Mouse (Mus musculus) embryonic facial prominence, embryonic 13.5 days (tissue): Measurements from ENCODE around the gene Tmeff2. TPM values are rescaled to one million over a fixed set of nuclear protein-coding genes. Genes with fewer than 3 reads are reported as not detected.

Source experiments
- ATAC-seq: fragments of 200-750 bp; cut with Nextera tagmentation; 2 replicates; pipeline ENCODE4 v1.8.0; 2017; ENCODE audit warnings: low read depth; ENCODE audit not compliant: insufficient number of reproducible peaks, insufficient read depth, low FRiP score, low TSS enrichment
- H3K27ac ChIP-seq: fragments of 300-500 bp; sonication (generic); 2 replicates; pipeline ENCODE4 v1.5.1; 2015; ENCODE audit warnings: moderate library complexity, mild to moderate bottlenecking, inconsistent platforms
- H3K27me3 ChIP-seq: fragments of 300-500 bp; sonication (generic); 2 replicates; pipeline ENCODE4 v1.6.1; 2015; ENCODE audit warnings: mild to moderate bottlenecking, inconsistent platforms
- H3K36me3 ChIP-seq: fragments of 300-500 bp; sonication (generic); 2 replicates; pipeline ENCODE4 v1.6.1; 2015; ENCODE audit warnings: mild to moderate bottlenecking, inconsistent platforms
- H3K4me1 ChIP-seq: fragments of 300-500 bp; sonication (generic); 2 replicates; pipeline ENCODE4 v1.6.1; 2015; ENCODE audit warnings: inconsistent platforms
- H3K4me2 ChIP-seq: fragments of 300-500 bp; sonication (generic); 2 replicates; pipeline ENCODE4 v1.6.1; 2015; ENCODE audit warnings: moderate library complexity, mild to moderate bottlenecking, inconsistent platforms
- H3K4me3 ChIP-seq: fragments of 300-500 bp; sonication (generic); 2 replicates; pipeline ENCODE4 v1.5.1; 2015; ENCODE audit warnings: mild to moderate bottlenecking, inconsistent platforms
- H3K9ac ChIP-seq: fragments of 300-500 bp; sonication (generic); 2 replicates; pipeline ENCODE4 v1.6.1; 2015; ENCODE audit warnings: mild to moderate bottlenecking, inconsistent platforms
- H3K9me3 ChIP-seq: fragments of 300-500 bp; sonication (generic); 2 replicates; pipeline ENCODE4 v1.6.1; 2016; ENCODE audit warnings: inconsistent platforms
- WGBS: fragments of 180-500 bp; shearing (Covaris S2); methylation state at CpG from one replicate; pipeline ENCODE4 v1.1.7; 2015; ENCODE audit warnings: mixed read lengths; 5-methylcytosine and 5-hydroxymethylcytosine counted together
- polyA plus RNA-seq: library from polyadenylated mRNA; unstranded; fragments of >200 nt; fragmentation: Nextera tagmentation; extraction: Ambion mirVana; gene quantifications from 2 replicates; pipeline ENCODE4 v1.2.1, GENCODE M21; 2015

Gene Tmeff2
- polyA plus RNA-seq, 1 experiment from 2014 or later = 6.2 TPM

DNA sequence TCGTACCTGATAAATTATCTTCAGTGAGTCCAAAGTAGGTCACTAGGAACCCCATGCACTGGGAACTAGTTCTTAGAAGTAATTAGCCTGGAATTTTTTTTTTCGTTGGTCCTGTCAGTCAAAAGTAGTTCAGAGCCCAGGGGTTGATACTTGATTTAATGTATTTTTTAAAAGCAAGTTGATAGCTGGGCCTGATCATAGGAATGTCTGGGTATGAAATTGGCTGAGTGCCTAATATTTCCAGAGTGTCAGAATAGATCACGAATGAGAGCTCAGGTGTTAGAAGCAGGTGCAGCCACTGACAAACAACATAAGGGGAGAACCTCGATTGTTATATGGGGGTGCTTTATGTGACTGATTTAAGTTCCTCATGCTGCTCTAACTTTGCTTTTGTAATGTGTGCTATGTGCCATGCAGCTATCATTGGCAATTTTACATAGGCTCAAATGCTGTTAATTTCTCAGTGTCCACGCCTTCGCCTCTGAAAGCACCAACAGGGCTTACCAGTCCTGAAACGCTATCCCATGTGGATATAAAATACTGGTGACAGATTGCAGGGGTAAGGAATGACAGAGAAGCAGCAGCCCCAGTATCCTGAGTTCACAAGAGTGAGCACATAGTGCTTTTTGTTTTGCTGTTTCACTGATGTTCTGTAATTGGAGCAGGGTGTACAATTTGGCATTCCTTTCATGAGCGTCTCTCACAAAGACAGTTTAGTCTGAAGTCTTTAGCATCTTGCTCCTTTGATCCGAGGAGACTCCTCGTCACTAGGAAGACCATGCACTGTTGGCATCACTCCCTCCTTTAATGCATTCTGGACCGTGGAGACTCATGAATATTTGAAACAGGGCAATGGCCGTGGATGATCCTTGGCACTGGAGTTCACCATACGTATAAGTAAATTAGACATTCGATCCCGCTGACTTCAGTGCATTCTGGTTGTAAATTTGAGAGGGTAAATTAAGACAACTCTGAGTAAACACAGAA lies 175.6 kb downstream of the Tmeff2 start:
- WGBS = 36% methylated on average over 15 of the region's 15 CpGs
- H3K9ac ChIP-seq = no peak overlapping the region
- no peaks in the 10 kb centered on the region for H3K9me3 ChIP-seq
- H3K4me3 ChIP-seq = no peak overlapping the region
- no peak for ATAC-seq
- peaks cover 7% of the 10 kb centered on the region; the same call in 1 of the 2 replicates for H3K4me1 ChIP-seq
- H3K27me3 ChIP-seq = no peaks in the 10 kb centered on the region
- no peak overlapping the region for H3K27ac ChIP-seq
- no peaks in the 10 kb centered on the region for H3K36me3 ChIP-seq
- 0 out of 2 replicates have a peak overlapping the region, but pooled peaks have one; percentile 16 for H3K4me2 ChIP-seq

DNA sequence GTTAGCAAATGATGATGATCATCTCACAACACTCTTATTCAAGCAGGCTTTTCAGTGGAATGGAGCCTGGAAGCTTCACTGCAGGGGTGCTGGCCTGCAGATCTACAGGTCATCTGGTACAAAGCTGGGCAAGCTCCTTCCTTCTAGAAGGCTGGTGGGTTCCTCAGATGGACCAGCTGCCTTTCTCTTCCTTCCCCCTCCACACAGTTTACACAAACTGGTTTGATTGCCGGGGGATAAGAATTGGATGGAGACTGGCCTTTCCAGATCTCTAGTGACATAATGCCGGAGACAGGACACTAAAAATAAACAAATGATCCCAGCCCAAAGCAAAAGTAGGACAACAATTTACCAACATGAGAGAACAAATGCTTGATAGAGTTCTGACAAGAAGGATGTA lies 188.5 kb downstream of the Tmeff2 start:
- no peaks in the 10 kb centered on the region for H3K4me1 ChIP-seq
- no peaks in the 10 kb centered on the region for H3K27me3 ChIP-seq
- no peaks in the 10 kb centered on the region for H3K36me3 ChIP-seq
- no peaks in the 10 kb centered on the region for H3K9me3 ChIP-seq
- no peak overlapping the region for H3K27ac ChIP-seq
- ATAC-seq = no peak
- no peak overlapping the region for H3K4me2 ChIP-seq
- no peak overlapping the region for H3K9ac ChIP-seq
- H3K4me3 ChIP-seq = no peak overlapping the region
- WGBS = 73% methylated on average over 2 of the region's 2 CpGs

DNA sequence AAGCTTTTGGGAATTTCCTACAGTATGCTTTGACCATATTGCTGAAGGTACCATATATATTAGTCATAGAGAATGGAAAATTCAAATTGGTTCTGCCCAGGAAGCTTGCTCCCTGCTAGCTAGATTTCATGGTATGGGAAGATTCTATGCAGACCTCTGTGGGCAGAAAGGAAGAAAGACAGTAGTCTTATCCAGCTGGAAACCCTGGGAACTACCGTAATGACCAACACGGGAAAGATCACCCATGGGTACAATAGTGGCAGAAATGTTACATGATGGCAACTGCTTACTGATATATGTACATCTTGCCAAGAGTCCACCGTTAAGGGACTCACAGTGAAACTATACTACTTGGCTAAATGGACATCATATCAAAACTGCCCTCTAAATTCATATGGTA lies 189.4 kb downstream of the Tmeff2 start:
- H3K9me3 ChIP-seq = no peaks in the 10 kb centered on the region
- no peak overlapping the region for H3K4me2 ChIP-seq
- no peaks in the 10 kb centered on the region for H3K36me3 ChIP-seq
- WGBS = 93% methylated on average over 3 of the region's 3 CpGs
- no peaks in the 10 kb centered on the region for H3K4me1 ChIP-seq
- no peak overlapping the region for H3K27ac ChIP-seq
- no peak overlapping the region for H3K4me3 ChIP-seq
- H3K9ac ChIP-seq = no peak overlapping the region
- no peak for ATAC-seq
- H3K27me3 ChIP-seq = no peaks in the 10 kb centered on the region

DNA sequence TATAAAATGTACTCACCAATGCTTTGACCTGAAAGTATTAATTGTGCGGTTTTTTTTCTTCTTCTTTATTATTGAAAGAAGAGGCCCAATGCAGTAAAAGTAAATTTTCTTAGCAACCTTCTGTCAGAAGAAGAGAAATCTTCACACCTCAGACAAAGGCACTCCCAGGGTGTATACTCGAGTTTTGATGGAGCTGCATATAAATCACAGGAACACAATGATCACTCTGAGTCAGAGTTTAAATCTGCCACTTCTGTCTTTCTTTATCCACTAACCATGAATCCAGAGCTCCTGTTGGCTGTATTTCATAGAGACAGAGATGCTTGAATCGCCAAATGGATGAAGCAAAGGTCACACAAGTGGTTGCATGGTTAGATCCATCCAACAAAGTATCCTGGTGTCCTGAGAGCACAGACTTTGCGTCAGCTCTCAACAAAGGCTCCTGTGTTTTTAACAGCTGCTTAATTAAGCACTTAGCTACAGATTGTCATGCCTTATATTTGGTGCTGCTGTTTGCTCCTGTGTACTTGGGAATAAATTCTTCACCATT lies 189.8 kb downstream of the Tmeff2 start:
- Histone ChIP-seq H3K27me3 (no peaks in the 10 kb centered on the region), H3K36me3 (no peaks in the 10 kb centered on the region), H3K4me3 (no peak overlapping the region), H3K9me3 (no peaks in the 10 kb centered on the region), H3K4me2 (no peak overlapping the region), H3K9ac (no peak overlapping the region), H3K27ac (no peak overlapping the region), H3K4me1 (no peaks in the 10 kb centered on the region)
- no peak for ATAC-seq
- 61% methylated on average over 4 of the region's 4 CpGs for WGBS

DNA sequence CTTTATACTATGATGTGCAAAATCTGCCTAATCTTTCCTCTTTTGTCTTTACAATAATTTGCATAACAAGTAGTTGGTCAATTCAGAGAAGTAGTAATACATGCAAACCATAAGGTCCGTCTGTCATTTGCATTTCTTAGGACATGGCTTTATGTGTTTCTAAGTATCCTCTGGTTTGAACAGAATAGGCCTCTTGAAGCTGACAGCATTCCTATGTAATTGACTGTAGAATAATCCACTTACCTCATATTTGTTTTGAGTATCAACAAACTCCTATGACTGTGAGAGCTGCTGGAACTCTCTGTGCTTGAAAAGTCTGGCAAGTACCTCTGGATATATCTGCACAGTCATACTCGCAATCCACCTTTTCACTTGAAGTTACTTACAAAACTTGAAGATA lies 194.3 kb downstream of the Tmeff2 start:
- Histone ChIP-seq H3K4me1 (no peaks in the 10 kb centered on the region), H3K27me3 (no peaks in the 10 kb centered on the region), H3K4me3 (no peak overlapping the region), H3K27ac (no peak overlapping the region), H3K9ac (no peak overlapping the region), H3K9me3 (no peaks in the 10 kb centered on the region), H3K36me3 (no peaks in the 10 kb centered on the region), H3K4me2 (no peak overlapping the region)
- ATAC-seq = no peak
- WGBS = 72% methylated on average over 2 of the region's 2 CpGs

DNA sequence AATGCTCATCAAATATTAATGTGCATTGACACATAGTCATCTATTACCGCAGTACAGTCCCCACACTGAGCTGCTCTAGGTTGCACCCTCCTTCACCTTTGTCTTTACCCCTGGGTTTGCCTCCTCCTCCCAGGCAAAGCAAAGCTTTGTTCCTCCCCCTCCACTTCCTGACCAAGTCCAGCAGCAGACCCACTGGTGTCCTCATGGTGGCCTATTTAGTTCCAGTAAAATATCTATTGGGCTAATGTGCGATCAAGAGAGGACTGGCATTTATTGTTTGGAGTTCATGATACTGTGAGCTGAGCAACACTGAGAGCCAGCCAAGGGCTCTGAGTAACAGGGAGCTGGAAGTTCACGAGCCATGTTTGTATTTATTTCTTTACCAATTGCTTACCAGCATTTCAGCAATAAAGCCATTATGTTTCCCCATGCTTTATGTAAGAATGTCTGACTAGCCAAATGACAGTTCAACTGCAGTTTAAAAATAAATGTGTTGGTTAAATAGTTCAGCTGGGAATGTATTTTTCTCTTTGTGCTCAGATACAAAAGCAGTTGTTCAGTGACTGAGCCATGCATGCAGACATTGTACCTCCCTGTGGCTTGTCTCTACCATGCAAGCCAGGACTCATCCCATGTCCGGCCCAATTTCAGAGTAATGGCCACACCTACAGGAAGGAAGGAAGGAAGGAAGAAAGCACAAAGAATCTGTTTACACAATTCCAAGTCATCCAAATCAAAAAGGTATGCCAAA lies 196.6 kb downstream of the Tmeff2 start:
- 69% methylated on average over 4 of the region's 4 CpGs for WGBS
- Histone ChIP-seq H3K4me2 (no peak overlapping the region), H3K4me1 (no peaks in the 10 kb centered on the region), H3K4me3 (no peak overlapping the region), H3K36me3 (no peaks in the 10 kb centered on the region), H3K27ac (no peak overlapping the region), H3K27me3 (no peaks in the 10 kb centered on the region), H3K9me3 (no peaks in the 10 kb centered on the region), H3K9ac (no peak overlapping the region)
- no peak for ATAC-seq

DNA sequence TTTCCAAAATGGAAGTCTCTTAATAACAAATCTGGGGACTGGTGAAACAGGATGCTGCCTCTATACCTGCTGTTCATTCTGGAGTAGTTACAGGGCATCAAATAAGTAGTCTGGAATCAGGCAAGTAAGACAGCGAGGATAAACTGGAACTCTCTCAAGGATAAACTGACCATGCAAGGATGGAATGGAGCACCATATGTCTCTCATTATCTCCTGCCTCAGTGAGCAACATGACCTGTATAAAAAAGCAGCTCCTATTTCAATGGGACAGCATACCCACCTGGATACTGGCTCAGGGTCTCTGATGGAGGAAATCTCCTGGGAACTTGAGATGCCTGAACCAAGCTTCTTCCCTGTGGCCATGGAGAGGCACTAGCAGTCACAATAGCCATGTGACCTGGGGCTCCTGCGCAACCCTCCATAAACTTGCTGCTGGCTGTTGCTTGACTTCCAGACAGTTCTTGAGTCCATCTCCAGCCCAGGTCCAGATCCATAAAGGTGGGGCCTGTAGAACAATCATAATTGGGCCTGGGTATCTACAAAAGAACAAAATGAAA lies 200.7 kb downstream of the Tmeff2 start:
- H3K36me3 ChIP-seq = no peaks in the 10 kb centered on the region
- no peak for ATAC-seq
- H3K9ac ChIP-seq = no peak overlapping the region
- H3K4me2 ChIP-seq = no peak overlapping the region
- WGBS = 66% methylated on average over 2 of the region's 2 CpGs
- no peaks in the 10 kb centered on the region for H3K4me1 ChIP-seq
- no peak overlapping the region for H3K27ac ChIP-seq
- H3K9me3 ChIP-seq = no peaks in the 10 kb centered on the region
- H3K27me3 ChIP-seq = no peaks in the 10 kb centered on the region
- no peak overlapping the region for H3K4me3 ChIP-seq

DNA sequence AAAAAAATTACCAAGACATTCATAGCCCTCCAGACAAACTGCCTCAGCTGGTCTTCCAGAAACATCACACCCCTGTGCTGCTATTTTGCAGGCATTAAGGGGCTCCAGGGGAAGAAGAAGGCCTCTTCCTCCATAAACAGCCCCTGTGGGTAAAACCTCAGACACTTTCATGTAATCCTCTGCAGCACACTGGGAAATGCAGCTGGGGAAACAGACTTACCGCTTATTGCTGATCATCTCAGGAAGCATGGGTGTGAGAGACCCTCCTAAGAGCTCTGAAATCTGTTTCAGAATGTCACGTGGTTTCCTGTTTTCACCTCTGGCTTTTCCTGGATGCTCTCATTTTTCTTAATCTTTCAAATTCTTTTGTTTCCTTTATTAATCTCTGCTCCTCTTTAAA lies 204.3 kb downstream of the Tmeff2 start:
- 46% methylated on average over 2 of the region's 2 CpGs for WGBS
- H3K9ac ChIP-seq = no peak overlapping the region
- H3K4me1 ChIP-seq = no peaks in the 10 kb centered on the region
- no peaks in the 10 kb centered on the region for H3K27me3 ChIP-seq
- H3K27ac ChIP-seq = no peak overlapping the region
- H3K36me3 ChIP-seq = no peaks in the 10 kb centered on the region
- no peaks in the 10 kb centered on the region for H3K9me3 ChIP-seq
- no peak overlapping the region for H3K4me2 ChIP-seq
- H3K4me3 ChIP-seq = no peak overlapping the region
- no peak for ATAC-seq

DNA sequence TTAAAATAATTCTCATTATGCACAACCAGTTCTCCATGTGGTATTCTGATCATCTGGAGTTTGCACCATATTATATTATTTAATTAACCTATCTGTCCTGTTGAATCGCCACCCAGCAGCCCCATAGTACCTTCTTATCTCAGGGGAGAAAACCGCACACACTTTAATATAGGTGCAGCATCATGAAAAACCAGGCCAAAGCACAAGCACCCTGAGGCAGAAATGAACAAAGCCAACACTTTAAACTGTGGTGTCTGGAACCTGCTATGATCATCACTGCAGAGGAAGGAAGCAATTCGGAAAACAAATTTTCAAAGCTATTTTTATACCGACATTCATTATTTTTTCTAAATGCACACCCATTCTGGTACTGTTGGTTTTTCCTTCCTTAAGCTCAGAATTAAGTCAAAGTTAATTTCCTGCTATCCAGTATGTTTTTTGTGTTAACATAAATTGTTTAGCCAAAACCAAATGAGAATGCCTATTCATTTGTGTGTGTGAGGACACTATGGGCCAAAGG lies 206.0 kb downstream of the Tmeff2 start:
- Histone ChIP-seq H3K4me2 (no peak overlapping the region), H3K4me3 (no peak overlapping the region), H3K27me3 (no peaks in the 10 kb centered on the region), H3K9ac (no peak overlapping the region), H3K36me3 (no peaks in the 10 kb centered on the region), H3K4me1 (no peaks in the 10 kb centered on the region), H3K27ac (no peak overlapping the region), H3K9me3 (no peaks in the 10 kb centered on the region)
- 56% methylated on average over 4 of the region's 4 CpGs for WGBS
- ATAC-seq = no peak

DNA sequence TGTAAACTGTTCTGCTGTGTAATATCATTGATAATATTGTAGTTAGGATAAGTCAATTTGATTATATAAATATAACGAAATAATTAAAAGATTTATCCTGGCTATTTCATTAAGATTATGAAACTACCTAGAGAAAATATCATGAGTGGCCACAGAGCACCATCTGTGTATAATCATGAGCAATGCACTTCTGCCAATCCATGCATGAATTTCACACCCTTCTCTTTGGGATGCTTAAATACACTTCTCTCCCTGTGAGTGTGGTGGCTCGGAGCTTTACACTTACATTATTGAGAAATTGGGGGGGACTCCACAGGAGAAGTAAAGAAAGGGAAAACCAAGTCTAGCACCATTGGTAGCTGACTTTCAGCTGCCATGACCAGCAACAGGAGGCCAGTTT lies 206.9 kb downstream of the Tmeff2 start:
- no peak overlapping the region for H3K9ac ChIP-seq
- no peak overlapping the region for H3K4me2 ChIP-seq
- H3K4me3 ChIP-seq = no peak overlapping the region
- H3K4me1 ChIP-seq = no peaks in the 10 kb centered on the region
- ATAC-seq = no peak
- 54% methylated on average over 2 of the region's 2 CpGs for WGBS
- H3K27me3 ChIP-seq = no peaks in the 10 kb centered on the region
- no peaks in the 10 kb centered on the region for H3K36me3 ChIP-seq
- H3K27ac ChIP-seq = no peak overlapping the region
- no peaks in the 10 kb centered on the region for H3K9me3 ChIP-seq

DNA sequence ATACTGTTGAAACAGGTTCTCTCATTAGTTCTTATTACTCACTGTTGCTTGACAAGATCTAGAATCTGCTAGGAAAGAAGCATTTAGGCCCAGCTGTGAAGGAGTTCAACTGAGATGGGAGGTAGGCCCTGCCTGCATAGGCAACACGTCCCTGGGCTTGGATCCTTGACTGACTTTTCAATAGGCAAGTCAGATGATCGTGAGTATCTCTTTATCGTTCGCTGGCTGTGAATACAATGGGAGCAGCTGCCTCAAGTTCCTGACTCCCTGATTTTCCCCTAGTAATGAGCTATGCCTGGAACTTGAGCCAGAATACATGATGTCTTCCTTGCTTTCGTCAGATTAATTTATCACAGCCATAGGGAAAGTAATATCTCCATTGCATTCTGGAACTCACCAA lies 214.3 kb downstream of the Tmeff2 start:
- no peak overlapping the region for H3K4me2 ChIP-seq
- no peaks in the 10 kb centered on the region for H3K4me1 ChIP-seq
- H3K4me3 ChIP-seq = no peak overlapping the region
- H3K9me3 ChIP-seq = no peaks in the 10 kb centered on the region
- ATAC-seq = no peak
- no peak overlapping the region for H3K9ac ChIP-seq
- no peak overlapping the region for H3K27ac ChIP-seq
- no peaks in the 10 kb centered on the region for H3K27me3 ChIP-seq
- 84% methylated on average over 5 of the region's 5 CpGs for WGBS
- no peaks in the 10 kb centered on the region for H3K36me3 ChIP-seq
